Mouse (Mus musculus) neural tube, embryonic 13.5 days (tissue): ENCODE measurements around the gene Ccr7. TPM values are rescaled to one million over a fixed set of nuclear protein-coding genes. Genes with fewer than 3 reads are reported as not detected.

Experiments used
- ATAC-seq: fragments of 200-750 bp; cut with Nextera tagmentation; 2 replicates; pipeline ENCODE4 v1.8.0; 2017; ENCODE audit warnings: low read depth, mild to moderate bottlenecking, moderate TSS enrichment, moderate library complexity
- H3K27ac ChIP-seq: fragments of 300-500 bp; sonication (generic); replicated peaks from 2 replicates; pipeline ENCODE4 v1.5.1; 2015; ENCODE audit warnings: moderate library complexity, mild to moderate bottlenecking, inconsistent platforms
- H3K27me3 ChIP-seq: fragments of 300-500 bp; sonication (generic); 2 replicates; pipeline ENCODE4 v1.6.1; 2015; ENCODE audit warnings: mild to moderate bottlenecking, inconsistent platforms
- H3K36me3 ChIP-seq: fragments of 300-500 bp; sonication (generic); 2 replicates; pipeline ENCODE4 v1.6.1; 2015; ENCODE audit warnings: mild to moderate bottlenecking, inconsistent platforms
- H3K4me1 ChIP-seq: fragments of 300-500 bp; sonication (generic); replicated peaks from 2 replicates; pipeline ENCODE4 v1.6.1; 2015; ENCODE audit warnings: inconsistent platforms
- H3K4me2 ChIP-seq: fragments of 300-500 bp; sonication (generic); 2 replicates; pipeline ENCODE4 v1.6.1; 2015; ENCODE audit warnings: inconsistent platforms, mild to moderate bottlenecking, moderate library complexity
- H3K4me3 ChIP-seq: fragments of 300-500 bp; sonication (generic); 2 replicates; pipeline ENCODE4 v1.5.1; 2015; ENCODE audit warnings: mild to moderate bottlenecking, inconsistent platforms
- H3K9ac ChIP-seq: fragments of 300-500 bp; sonication (generic); 2 replicates; pipeline ENCODE4 v1.6.1; 2015; ENCODE audit warnings: moderate library complexity, mild to moderate bottlenecking, inconsistent platforms
- H3K9me3 ChIP-seq: fragments of 300-500 bp; sonication (generic); 2 replicates; pipeline ENCODE4 v1.6.1; 2016; ENCODE audit warnings: inconsistent platforms
- WGBS: fragments of 180-500 bp; shearing (Covaris S2); methylation state at CpG from one replicate; pipeline ENCODE4 v1.1.7; 2015; 5-methylcytosine and 5-hydroxymethylcytosine counted together
- polyA plus RNA-seq: library from polyadenylated mRNA; unstranded; fragments of >200 nt; fragmentation: Nextera tagmentation; extraction: Ambion mirVana; gene quantifications from 2 replicates; pipeline ENCODE4 v1.2.1, GENCODE M21; 2015

Gene Ccr7
- polyA plus RNA-seq, 1 experiment from 2014 or later, result not detected

DNA sequence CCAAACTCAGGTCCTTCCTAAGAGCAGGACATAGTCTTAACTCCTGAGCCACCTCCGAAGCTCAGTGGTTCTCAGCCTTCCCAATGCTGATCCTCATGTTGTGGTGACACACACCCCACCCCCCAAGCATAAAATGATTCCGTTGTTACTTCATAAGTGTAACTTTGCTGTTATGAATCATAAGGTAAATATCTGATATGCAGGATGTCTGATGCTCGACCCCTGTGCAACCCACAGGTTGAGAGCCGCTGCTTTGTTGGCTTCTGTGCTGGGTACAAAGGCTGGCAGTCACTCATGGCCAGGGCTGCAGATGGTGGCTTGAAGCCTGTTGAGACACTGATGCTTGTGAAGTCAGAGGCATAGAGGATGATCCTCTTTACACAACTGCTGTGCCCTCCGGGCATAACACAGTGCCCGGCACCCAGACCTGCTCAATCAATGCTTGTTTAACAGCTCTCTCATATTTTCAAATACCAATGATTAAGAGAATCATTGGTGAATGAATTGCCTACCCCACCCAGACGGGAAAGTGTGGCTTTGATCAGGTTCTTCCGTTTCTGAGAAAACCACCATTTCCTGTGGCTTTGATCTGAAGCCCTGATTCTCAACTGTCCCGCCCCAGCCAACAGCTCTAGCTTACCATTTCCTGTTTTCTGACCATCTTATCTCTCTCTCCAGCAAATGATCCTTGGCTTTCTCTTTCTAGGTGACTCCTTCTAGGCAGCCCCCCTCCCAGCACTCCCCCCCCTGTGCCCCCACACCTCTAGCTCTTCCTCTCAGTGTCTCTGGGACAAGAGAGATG, 50.1 kb downstream of the Ccr7 start:
- H3K4me3 ChIP-seq, result no peak overlapping the region
- H3K27me3 ChIP-seq, result no peaks in the 10 kb centered on the region
- no peaks in the 10 kb centered on the region for H3K9me3 ChIP-seq
- 77% methylated on average over 9 of the region's 9 CpGs for WGBS
- H3K27ac ChIP-seq, result no peak overlapping the region
- peaks cover 12% of the 10 kb centered on the region for H3K4me1 ChIP-seq
- no peak overlapping the region for H3K9ac ChIP-seq
- no peak for ATAC-seq
- H3K4me2 ChIP-seq, result no peak overlapping the region
- H3K36me3 ChIP-seq, result no peaks in the 10 kb centered on the region

DNA sequence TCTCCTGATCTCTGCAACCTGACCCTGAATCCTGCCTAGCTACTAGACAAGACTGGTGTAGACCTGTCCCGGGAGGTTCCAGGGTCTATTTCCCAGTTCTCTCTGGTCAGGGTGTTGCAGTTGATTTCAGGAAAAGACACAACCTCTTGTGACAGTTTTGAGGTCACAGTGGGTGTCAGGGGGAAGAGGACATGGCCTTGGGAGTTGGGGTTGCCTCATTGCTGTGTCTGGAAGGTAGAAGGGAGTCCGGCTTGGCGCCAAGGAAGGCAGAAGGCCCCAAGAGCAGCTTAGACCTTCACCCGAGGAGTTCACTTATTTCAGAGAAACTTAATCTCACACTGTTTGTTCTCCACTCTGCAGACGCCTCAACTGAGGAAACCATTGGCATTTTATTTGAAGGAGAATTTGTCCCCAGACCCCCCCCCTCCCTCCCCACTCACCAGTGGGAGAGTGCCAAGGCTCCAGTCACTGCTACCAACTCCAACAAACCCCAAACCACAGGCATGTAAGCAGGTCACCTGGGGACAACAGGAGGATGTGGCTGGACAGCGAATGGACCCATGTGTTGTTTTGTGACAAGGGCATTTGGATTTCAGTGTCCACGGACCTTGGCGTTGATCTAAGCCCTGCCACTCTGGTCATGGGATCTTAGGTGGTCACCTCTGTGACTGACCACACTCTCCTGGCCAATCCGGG, 52.2 kb downstream of the Ccr7 start:
- Histone ChIP-seq H3K4me1 (peaks cover 7% of the 10 kb centered on the region), H3K9me3 (no peaks in the 10 kb centered on the region), H3K4me3 (no peak overlapping the region), H3K36me3 (no peaks in the 10 kb centered on the region), H3K27ac (no peak overlapping the region), H3K9ac (no peak overlapping the region), H3K4me2 (no peak overlapping the region), H3K27me3 (no peaks in the 10 kb centered on the region)
- ATAC-seq, result no peak
- 90% methylated on average over 9 of the region's 9 CpGs for WGBS

DNA sequence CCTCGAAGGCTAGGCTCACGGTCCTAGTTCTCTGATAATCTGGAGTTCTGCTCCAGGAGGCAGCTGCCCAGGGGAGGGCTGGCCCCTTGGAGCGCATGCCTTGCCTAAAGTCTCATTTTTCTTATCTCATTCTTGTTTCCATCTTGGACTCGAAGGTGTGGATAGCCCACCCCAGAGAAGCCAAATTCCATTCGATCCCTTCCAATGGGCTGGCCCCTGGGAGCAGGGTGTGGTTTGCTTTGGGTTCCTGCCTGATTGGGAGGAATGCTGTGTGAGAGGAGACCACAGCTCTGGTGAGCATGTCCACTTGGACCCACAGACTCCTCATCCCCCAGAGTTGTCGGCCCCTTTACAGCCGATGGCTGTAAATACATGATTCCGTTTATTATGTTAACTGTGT, 53.2 kb downstream of the Ccr7 start:
- 92% methylated on average over 8 of the region's 8 CpGs for WGBS
- no peak overlapping the region for H3K4me2 ChIP-seq
- ATAC-seq, result no peak
- no peaks in the 10 kb centered on the region for H3K9me3 ChIP-seq
- no peak overlapping the region for H3K9ac ChIP-seq
- no peak overlapping the region for H3K4me3 ChIP-seq
- H3K36me3 ChIP-seq, result no peaks in the 10 kb centered on the region
- peaks cover 3% of the 10 kb centered on the region for H3K4me1 ChIP-seq
- H3K27ac ChIP-seq, result no peak overlapping the region
- no peaks in the 10 kb centered on the region for H3K27me3 ChIP-seq

DNA sequence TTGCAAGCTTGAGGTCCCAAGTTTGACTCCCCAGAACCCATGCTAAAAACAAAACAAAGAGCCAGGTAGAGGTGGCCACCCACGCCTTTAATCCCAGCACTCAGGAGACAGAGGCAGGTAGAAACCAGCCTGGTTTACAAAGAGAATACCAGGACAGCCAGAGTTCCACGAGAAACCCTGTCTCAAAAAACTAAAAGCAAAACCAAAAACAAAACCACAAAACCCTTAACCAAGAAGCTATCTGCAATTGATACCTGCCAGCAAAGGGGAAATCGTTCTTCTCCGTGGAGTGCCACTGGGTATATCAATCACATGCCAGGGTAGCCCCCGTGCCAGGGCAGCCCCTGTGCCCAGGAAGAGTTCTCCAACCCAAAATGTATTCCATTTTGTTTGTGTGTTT, 54.7 kb downstream of the Ccr7 start:
- Histone ChIP-seq H3K27ac (no peak overlapping the region), H3K4me1 (no peaks in the 10 kb centered on the region), H3K36me3 (no peaks in the 10 kb centered on the region), H3K9ac (no peak overlapping the region), H3K27me3 (no peaks in the 10 kb centered on the region), H3K4me2 (no peak overlapping the region), H3K4me3 (no peak overlapping the region), H3K9me3 (no peaks in the 10 kb centered on the region)
- 87% methylated on average over 5 of the region's 5 CpGs for WGBS
- no peak for ATAC-seq

DNA sequence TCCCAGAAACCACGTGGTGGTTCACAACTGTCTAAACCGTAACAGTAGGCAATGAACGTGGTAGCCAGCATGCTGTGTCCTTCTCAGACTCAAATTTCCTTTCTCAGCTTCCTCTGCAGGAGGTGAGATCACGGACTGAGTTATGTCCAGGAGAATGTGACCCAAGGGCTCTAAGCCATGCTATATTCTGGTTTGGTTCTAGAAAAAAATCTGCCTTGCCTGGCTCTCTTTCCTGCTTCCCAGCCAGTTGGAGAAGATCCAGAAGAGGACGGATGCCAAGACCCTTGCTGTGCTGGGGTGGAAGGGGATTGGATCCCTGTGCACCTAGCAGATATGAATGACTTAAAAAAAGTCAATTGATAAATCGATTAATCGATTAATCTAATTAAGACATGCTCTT, 55.4 kb downstream of the Ccr7 start:
- no peak overlapping the region for H3K4me2 ChIP-seq
- no peaks in the 10 kb centered on the region for H3K36me3 ChIP-seq
- H3K4me3 ChIP-seq, result no peak overlapping the region
- H3K27ac ChIP-seq, result no peak overlapping the region
- H3K9ac ChIP-seq, result no peak overlapping the region
- H3K27me3 ChIP-seq, result no peaks in the 10 kb centered on the region
- ATAC-seq, result no peak
- 80% methylated on average over 7 of the region's 7 CpGs for WGBS
- H3K4me1 ChIP-seq, result no peaks in the 10 kb centered on the region
- H3K9me3 ChIP-seq, result no peaks in the 10 kb centered on the region

DNA sequence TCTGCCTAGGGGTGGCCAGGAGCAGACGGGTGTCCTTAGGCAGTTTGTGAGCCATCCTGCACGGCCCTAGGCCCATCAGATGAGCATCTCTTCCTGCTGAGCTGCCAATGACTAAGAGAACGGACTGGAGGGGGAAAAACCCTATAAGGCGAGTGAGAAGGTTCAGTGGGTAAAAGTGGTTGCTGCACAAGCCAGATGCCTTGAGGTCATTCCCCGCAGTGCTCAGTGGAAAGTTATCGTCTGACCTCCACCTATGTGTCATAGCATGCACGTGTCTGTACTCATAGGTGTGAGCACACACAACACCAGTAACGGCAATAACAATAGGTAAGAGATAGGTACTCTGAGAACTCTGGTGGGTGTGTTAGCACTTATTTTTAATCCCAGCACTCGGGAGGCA, 56.0 kb downstream of the Ccr7 start:
- Histone ChIP-seq H3K4me3 (no peak overlapping the region), H3K9me3 (no peaks in the 10 kb centered on the region), H3K4me1 (no peaks in the 10 kb centered on the region), H3K27me3 (no peaks in the 10 kb centered on the region), H3K9ac (no peak overlapping the region), H3K27ac (no peak overlapping the region), H3K4me2 (no peak overlapping the region), H3K36me3 (no peaks in the 10 kb centered on the region)
- no peak for ATAC-seq
- 86% methylated on average over 9 of the region's 9 CpGs for WGBS

DNA sequence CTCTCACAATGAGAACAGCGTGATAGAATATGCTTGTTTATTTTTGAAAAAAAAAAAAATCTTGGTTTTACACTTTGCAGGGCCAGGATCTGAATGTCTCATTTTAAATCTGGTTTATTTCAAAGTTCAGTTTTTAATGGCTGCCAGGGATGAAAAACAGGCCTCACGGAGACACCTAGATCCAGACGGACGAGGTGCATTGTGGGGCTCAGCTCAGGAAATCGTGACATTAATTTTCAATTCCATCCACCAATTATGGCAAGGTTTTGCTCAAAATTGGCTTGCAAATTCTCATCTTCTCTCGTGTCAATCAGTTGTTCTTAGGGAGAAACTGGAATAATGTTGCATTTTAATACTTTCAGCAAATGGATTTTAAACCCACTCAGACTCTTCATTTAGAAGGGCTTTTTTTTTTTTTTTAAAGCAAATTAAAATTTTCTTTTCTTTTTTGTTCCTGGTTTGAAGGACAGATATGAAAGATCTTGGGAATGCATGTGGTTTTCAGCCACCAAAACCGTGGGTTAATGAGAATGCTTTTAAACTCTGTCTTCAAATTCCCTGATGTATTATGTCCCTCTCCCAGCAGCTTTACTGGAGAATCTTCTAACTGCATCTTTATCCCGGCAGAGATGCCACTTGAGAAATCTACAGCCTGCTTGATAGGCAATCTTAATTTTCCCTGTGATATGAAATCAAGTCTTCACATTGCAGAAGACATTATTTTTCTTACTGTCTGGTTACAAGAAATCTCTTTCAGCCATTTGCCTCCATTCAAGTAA, 57.7 kb downstream of the Ccr7 start:
- Histone ChIP-seq H3K27ac (no peak overlapping the region), H3K4me1 (no peaks in the 10 kb centered on the region), H3K4me2 (no peak overlapping the region), H3K9ac (no peak overlapping the region), H3K9me3 (no peaks in the 10 kb centered on the region), H3K27me3 (no peaks in the 10 kb centered on the region), H3K4me3 (no peak overlapping the region), H3K36me3 (no peaks in the 10 kb centered on the region)
- ATAC-seq, result no peak
- 79% methylated on average over 8 of the region's 8 CpGs for WGBS

DNA sequence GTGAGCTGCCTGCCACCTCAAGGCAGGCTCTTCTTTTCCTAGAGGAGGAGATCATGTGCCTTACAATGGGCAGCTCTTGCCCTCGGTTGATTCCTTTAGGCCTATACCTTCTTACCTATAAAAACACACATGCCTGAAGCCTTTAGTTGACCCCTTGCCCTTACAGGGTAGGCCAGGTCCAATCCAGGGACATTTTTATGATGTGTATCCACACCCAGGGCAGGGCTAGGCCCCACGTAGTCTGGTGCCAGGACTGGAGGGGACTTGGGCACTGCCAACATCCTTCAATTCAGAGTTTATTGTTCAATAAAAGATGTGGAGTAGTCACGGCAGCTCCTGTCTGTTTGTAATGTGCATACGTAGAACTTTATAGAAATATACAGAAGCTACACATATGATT, 58.5 kb downstream of the Ccr7 start:
- WGBS, result 76% methylated on average over 4 of the region's 4 CpGs
- Histone ChIP-seq H3K27ac (no peak overlapping the region), H3K4me2 (no peak overlapping the region), H3K4me1 (no peaks in the 10 kb centered on the region), H3K4me3 (no peak overlapping the region), H3K9me3 (no peaks in the 10 kb centered on the region), H3K27me3 (no peaks in the 10 kb centered on the region), H3K36me3 (no peaks in the 10 kb centered on the region), H3K9ac (no peak overlapping the region)
- no peak for ATAC-seq

DNA sequence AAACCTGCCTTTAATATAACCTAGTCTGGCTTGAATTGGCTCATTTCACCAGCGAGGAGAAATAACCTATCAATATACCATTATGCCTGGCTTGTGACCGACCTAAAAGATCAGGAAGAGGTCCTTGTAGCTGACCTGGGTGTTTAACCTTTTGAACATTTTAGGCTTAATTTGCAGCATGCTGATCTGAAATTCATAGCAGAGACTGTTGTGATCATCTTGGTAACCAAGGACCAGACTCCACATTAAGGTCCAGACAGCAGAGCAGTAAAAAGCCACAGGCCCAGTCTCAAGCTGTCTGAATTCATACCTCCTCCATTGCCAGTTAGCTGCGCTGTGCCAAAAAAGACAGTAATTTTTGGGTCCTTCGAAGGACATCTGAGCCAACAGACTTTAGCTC, 59.1 kb downstream of the Ccr7 start:
- no peak overlapping the region for H3K4me3 ChIP-seq
- no peaks in the 10 kb centered on the region for H3K4me1 ChIP-seq
- WGBS, result 64% methylated on average over 4 of the region's 4 CpGs
- H3K9me3 ChIP-seq, result no peaks in the 10 kb centered on the region
- no peaks in the 10 kb centered on the region for H3K27me3 ChIP-seq
- no peak for ATAC-seq
- H3K9ac ChIP-seq, result no peak overlapping the region
- H3K27ac ChIP-seq, result no peak overlapping the region
- no peak overlapping the region for H3K4me2 ChIP-seq
- H3K36me3 ChIP-seq, result no peaks in the 10 kb centered on the region

DNA sequence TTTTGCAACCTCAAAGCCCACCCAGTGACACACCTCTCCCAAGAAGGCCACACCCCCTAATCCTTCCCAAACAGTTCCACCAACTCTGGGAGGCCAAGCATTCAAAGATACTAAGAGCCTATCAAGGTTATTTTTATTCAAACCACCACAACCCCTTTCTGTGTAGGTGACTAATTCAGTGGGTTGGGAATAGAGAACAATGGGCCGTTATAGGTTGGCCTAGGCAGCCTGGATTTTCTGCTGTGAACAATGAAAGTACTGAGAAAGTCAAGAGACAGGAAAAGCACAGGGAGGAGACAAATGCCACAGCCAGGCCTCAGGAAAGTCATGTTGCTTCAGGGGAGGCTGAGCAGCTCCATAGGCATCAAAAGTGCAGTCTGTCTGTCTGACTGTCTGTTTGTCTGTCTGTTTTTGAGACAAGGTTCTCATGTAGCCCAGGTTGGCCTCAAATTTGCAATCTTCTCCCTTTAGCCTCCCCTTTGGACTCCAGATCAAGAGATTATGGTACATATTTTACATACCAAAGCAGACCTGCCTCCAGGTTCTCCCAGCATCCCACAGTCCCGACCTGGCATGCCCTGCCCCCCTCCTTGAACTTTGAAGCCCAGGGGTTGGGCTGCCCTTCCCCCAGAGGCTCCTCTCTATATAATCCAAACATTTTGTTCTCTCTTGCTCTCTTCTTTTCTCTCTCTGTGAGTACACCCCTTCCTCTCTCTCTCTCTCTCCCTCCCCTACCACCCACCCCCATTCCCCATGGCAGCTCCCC, 59.8 kb downstream of the Ccr7 start:
- H3K4me1 ChIP-seq, result no peaks in the 10 kb centered on the region
- H3K27ac ChIP-seq, result no peak overlapping the region
- H3K36me3 ChIP-seq, result no peaks in the 10 kb centered on the region
- no peak for ATAC-seq
- no peaks in the 10 kb centered on the region for H3K9me3 ChIP-seq
- no peaks in the 10 kb centered on the region for H3K27me3 ChIP-seq
- H3K9ac ChIP-seq, result no peak overlapping the region
- WGBS, result 56% methylated on average over 2 of the region's 2 CpGs
- H3K4me2 ChIP-seq, result no peak overlapping the region
- no peak overlapping the region for H3K4me3 ChIP-seq
